Mouse (Mus musculus) E14TG2a.4 (cell line): Measurements from ENCODE around the gene Gm5460.

Experiments
- CTCF ChIP-seq: conservative IDR thresholded peaks from 2 replicates; pipeline ENCODE4 v1.5.1; 2014; ENCODE audit warnings: low read length
- NANOG ChIP-seq: IDR thresholded peaks from 2 replicates; pipeline ENCODE4 v1.6.1; 2014; ENCODE audit warnings: borderline replicate concordance, low read length, mixed read lengths

- TF ChIP-seq CTCF (no peak), NANOG (no peak)
These were observed 41.8 kb upstream of the Gm5460 start for GRCm38 (mm10) chr14:33974752-33975151.
